Mouse (Mus musculus): ENCODE data around the gene Rpl13a.

The Rpl13a gene

GRCm38 (mm10) chr7:45090251-45090977 is 38.1 kb downstream of the Rpl13a start:
- no peak for DNase-seq (ENCODE audit: low spot score in 2 of 2)

- no peak for DNase-seq (ENCODE audit: low spot score in 2 of 2)
These were observed 40.0 kb downstream of the Rpl13a start for GRCm38 (mm10) chr7:45088597-45088996.

- no peak for DNase-seq (ENCODE audit: low spot score in 2 of 2)
These were observed 42.5 kb downstream of the Rpl13a start for GRCm38 (mm10) chr7:45086084-45086483.

GRCm38 (mm10) chr7:45083300-45083890 is 45.2 kb downstream of the Rpl13a start:
- no peak for DNase-seq (ENCODE audit: low spot score in 2 of 2)

- DNase-seq (ENCODE audit: low spot score in 2 of 2): peak in 1 of 2 experiments; percentile 56
These were observed 45.9 kb downstream of the Rpl13a start for GRCm38 (mm10) chr7:45082401-45083299.

GRCm38 (mm10) chr7:45081016-45081415 is 47.5 kb downstream of the Rpl13a start:
- DNase-seq (ENCODE audit: low spot score in 2 of 2): no peak

GRCm38 (mm10) chr7:45079856-45080255 is 48.7 kb downstream of the Rpl13a start:
- peak; percentile 81 to 90 for DNase-seq (ENCODE audit: low spot score in 2 of 2)

- peak; percentile 59 to 73 for DNase-seq (ENCODE audit: low spot score in 2 of 2)
These were observed 50.0 kb downstream of the Rpl13a start for GRCm38 (mm10) chr7:45078513-45078912.

GRCm38 (mm10) chr7:45077829-45078228 is 50.7 kb downstream of the Rpl13a start:
- no peak for DNase-seq (ENCODE audit: low spot score in 2 of 2)

- DNase-seq (ENCODE audit: low spot score in 2 of 2): no peak
These were observed 51.2 kb downstream of the Rpl13a start for GRCm38 (mm10) chr7:45077322-45077721.

GRCm38 (mm10) chr7:45076501-45076900 is 52.1 kb downstream of the Rpl13a start:
- no peak for DNase-seq (ENCODE audit: low spot score in 2 of 2)

All from urinary bladder, postnatal 36 days (tissue).